Mouse (Mus musculus) lung, postnatal 10 days (tissue): ENCODE data around the gene Tsen15.

ENCODE experiments used
- DNase-seq: peaks from one replicate; pipeline ENCODE4 v3.0.0; 2021

Tsen15 gene

GRCm38 (mm10) chr1:152386188-152386835 is at the start of gene Tsen15:
Gene Tsen15 (minus strand): TSS chr1:152386688.
- DNase-seq = peak; percentile 90

GRCm38 (mm10) chr1:152434166-152434565 is 47.7 kb upstream of the Tsen15 start:
- DNase-seq = no peak

- no peak for DNase-seq
Observed at GRCm38 (mm10) chr1:152429805-152430204, 43.3 kb upstream of the Tsen15 start.

- no peak for DNase-seq
Observed at GRCm38 (mm10) chr1:152427912-152428581, 41.6 kb upstream of the Tsen15 start.

- DNase-seq = no peak
Observed at GRCm38 (mm10) chr1:152423052-152423451, 36.6 kb upstream of the Tsen15 start.

GRCm38 (mm10) chr1:152422295-152422694 is 35.8 kb upstream of the Tsen15 start:
- no peak for DNase-seq

GRCm38 (mm10) chr1:152417602-152418001 is 31.1 kb upstream of the Tsen15 start:
- peak; percentile 66 for DNase-seq

- peak; percentile 39 for DNase-seq
Observed at GRCm38 (mm10) chr1:152416306-152416904, 29.9 kb upstream of the Tsen15 start.

- no peak for DNase-seq
Observed at GRCm38 (mm10) chr1:152414451-152414850, 28.0 kb upstream of the Tsen15 start.

GRCm38 (mm10) chr1:152413961-152414360 is 27.5 kb upstream of the Tsen15 start:
- no peak for DNase-seq

GRCm38 (mm10) chr1:152413116-152413515 is 26.6 kb upstream of the Tsen15 start:
- DNase-seq = no peak

- no peak for DNase-seq
Observed at GRCm38 (mm10) chr1:152410657-152411056, 24.2 kb upstream of the Tsen15 start.

- no peak for DNase-seq
Observed at GRCm38 (mm10) chr1:152409356-152409755, 22.9 kb upstream of the Tsen15 start.

GRCm38 (mm10) chr1:152407021-152407946 is 20.8 kb upstream of the Tsen15 start:
- no peak for DNase-seq

- DNase-seq = no peak
Observed at GRCm38 (mm10) chr1:152400556-152401540, 14.4 kb upstream of the Tsen15 start.

- peak; percentile 58 for DNase-seq
Observed at GRCm38 (mm10) chr1:152399790-152400555, 13.5 kb upstream of the Tsen15 start, which contains the start of gene Colgalt2. Gene Colgalt2 (plus strand): TSS chr1:152399830.

- no peak for DNase-seq
Observed at GRCm38 (mm10) chr1:152398708-152399107, 12.2 kb upstream of the Tsen15 start.

- peak; percentile 36 for DNase-seq
Observed at GRCm38 (mm10) chr1:152394956-152395515, 8.5 kb upstream of the Tsen15 start.

- DNase-seq = no peak
Observed at GRCm38 (mm10) chr1:152394137-152394536, 7.6 kb upstream of the Tsen15 start.

GRCm38 (mm10) chr1:152389271-152389670 is 2.8 kb upstream of the Tsen15 start:
- no peak for DNase-seq
